Mouse (Mus musculus) lung, adult 2 months (tissue): ENCODE results near the gene Mctp1.

ENCODE experiments used
- CTCF ChIP-seq: fragments of 200-500 bp; IDR thresholded peaks from 2 replicates; pipeline ENCODE4 v1.5.1; 2011; ENCODE audit warnings: mild to moderate bottlenecking, low read length, control low read depth; ENCODE audit not compliant: insufficient read depth
- POLR2A ChIP-seq: fragments of 200-500 bp; IDR thresholded peaks from 2 replicates; pipeline ENCODE4 v1.6.1; 2011; ENCODE audit warnings: low read depth, mild to moderate bottlenecking, control low read depth, low read length, borderline replicate concordance; ENCODE audit errors: extremely low read depth

- TF ChIP-seq POLR2A (no peak), CTCF (no peak)
Measured at GRCm38 (mm10) chr13:76857024-76857423, 472.7 kb downstream of the Mctp1 start.
